In the genomic region with DNA sequence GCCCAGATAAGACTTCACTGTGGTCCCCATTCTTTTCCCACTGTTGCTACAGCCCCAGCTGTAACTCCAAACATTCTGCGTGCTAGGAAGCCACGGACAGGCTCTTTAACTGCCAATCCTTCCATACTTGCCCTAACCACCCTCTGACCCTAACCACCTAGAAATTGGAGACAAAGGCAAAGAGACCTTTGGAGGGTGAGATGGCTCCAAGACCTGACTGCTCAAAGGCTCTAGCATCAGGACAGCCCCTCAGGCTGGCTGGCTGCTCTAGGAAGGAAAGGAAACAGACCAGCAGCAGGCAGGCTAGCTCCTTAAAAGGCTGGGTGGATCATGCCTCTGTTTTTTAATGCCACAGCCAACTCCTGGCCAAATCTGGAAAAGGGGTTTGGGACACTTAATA, we compare ENCODE assay signal across 9 mouse cellular contexts. TPM values are rescaled to one million over a fixed set of nuclear protein-coding genes. Genes with fewer than 3 reads are reported as not detected.
DNase-seq lines count a peak whose midpoint lies in the region; ATAC-seq and TF ChIP-seq lines count a peak whose summit lies in the region.
"Had no signal": no experiment of that assay in that cellular context is flagged by ENCODE, and none has a peak within 500 bp of the region (broad histone marks: within the 10 kb centered on the region; RNA-seq: fewer than 3 reads in every experiment).

No protein-coding gene starts in this region.

- TF ChIP-seq CTCF in forebrain, postnatal 0 days (IDR thresholded peaks at IDR 0.05; ENCODE audit: low read depth): no peak
- no peak for TF ChIP-seq CTCF in layer of hippocampus, adult 2 months (conservative IDR thresholded peaks at IDR 0.05)
- no peak for TF ChIP-seq CTCF in bone marrow, adult 2 months (IDR thresholded peaks at IDR 0.05; ENCODE audit: control insufficient read depth, insufficient read depth, low read length)
- no peak for TF ChIP-seq CTCF in liver, postnatal 0 days (IDR thresholded peaks at IDR 0.05; ENCODE audit: low read depth)

- H3K9me3 ChIP-seq in forebrain, postnatal 0 days (ENCODE audit: low read length): no peaks in the 10 kb centered on the region
- no peaks in the 10 kb centered on the region for H3K9me3 ChIP-seq in forebrain, embryonic 16.5 days (ENCODE audit: control insufficient read depth, low read length)
- no peaks in the 10 kb centered on the region for H3K9me3 ChIP-seq in liver, postnatal 0 days (ENCODE audit: low read length)

- H3K9ac ChIP-seq in forebrain, postnatal 0 days: no peak overlapping the region
- no peak overlapping the region for H3K9ac ChIP-seq in forebrain, embryonic 16.5 days (replicated peaks; ENCODE audit: low read depth, low read length)
- peak overlapping the region; percentile 49 for H3K9ac ChIP-seq in liver, postnatal 0 days (replicated peaks)

- no peak for ATAC-seq in forebrain, postnatal 0 days
- ATAC-seq in forebrain, embryonic 16.5 days: no peak
- ATAC-seq in liver, postnatal 0 days: no peak

- TF ChIP-seq POLR2A in bone marrow, adult 2 months (IDR thresholded peaks at IDR 0.05; ENCODE audit: borderline replicate concordance, control insufficient read depth, low read depth, low read length): no peak

- H3K4me3 ChIP-seq in forebrain, postnatal 0 days (ENCODE audit: low read depth, low read length): no peak overlapping the region
- no peak overlapping the region for H3K4me3 ChIP-seq in forebrain, embryonic 16.5 days (replicated peaks; ENCODE audit: low read length)
- peak overlapping the region; percentile 8; the same call in 1 of the 2 replicates for H3K4me3 ChIP-seq in layer of hippocampus, adult 2 months
- peak overlapping the region; percentile 1 for H3K4me3 ChIP-seq in bone marrow, adult 2 months (replicated peaks; ENCODE audit: control insufficient read depth, low read depth, low read length)
- H3K4me3 ChIP-seq in liver, postnatal 0 days (ENCODE audit: low read depth, low read length): peak overlapping the region; percentile 24

- 0 out of 2 replicates have a peak overlapping the region, but pooled peaks have one; percentile 21 for H3K27ac ChIP-seq in forebrain, postnatal 0 days (ENCODE audit: low read depth, low read length)
- H3K27ac ChIP-seq in forebrain, embryonic 16.5 days (ENCODE audit: low read length): no peak overlapping the region
- peak overlapping the region; percentile 70 for H3K27ac ChIP-seq in layer of hippocampus, adult 2 months
- H3K27ac ChIP-seq in bone marrow, adult 2 months (ENCODE audit: control insufficient read depth, insufficient read depth, low read depth, low read length, poor library complexity): peak overlapping the region; percentile 95
- peak overlapping the region; percentile 92 for H3K27ac ChIP-seq in liver, postnatal 0 days (ENCODE audit: low read depth)

- no peak overlapping the region for H3K4me2 ChIP-seq in forebrain, postnatal 0 days (ENCODE audit: low read depth)
- no peak overlapping the region for H3K4me2 ChIP-seq in forebrain, embryonic 16.5 days (ENCODE audit: low read length)
- peak overlapping the region; percentile 88 for H3K4me2 ChIP-seq in liver, postnatal 0 days (ENCODE audit: low read depth, low read length)

- H3K36me3 ChIP-seq in forebrain, postnatal 0 days (ENCODE audit: insufficient read depth): peaks cover 15% of the 10 kb centered on the region
- H3K36me3 ChIP-seq in forebrain, embryonic 16.5 days (ENCODE audit: control insufficient read depth, insufficient read depth): no peaks in the 10 kb centered on the region
- H3K36me3 ChIP-seq in liver, postnatal 0 days (replicated peaks; ENCODE audit: insufficient read depth, low read length): peaks cover 12% of the 10 kb centered on the region

- no peak for DNase-seq in forebrain, postnatal 0 days
- no peak for DNase-seq in layer of hippocampus, adult 2 months (ENCODE audit: low spot score in 2 of 2)
- no peak for DNase-seq in layer of hippocampus, adult 9-11 months
- no peak for DNase-seq in liver, postnatal 0 days
- DNase-seq in gastrocnemius, postnatal 4 days (ENCODE audit: low spot score in 2 of 2): no peak
- no peak for DNase-seq in adrenal gland, adult 18-20 months (ENCODE audit: low spot score in 2 of 2)

- TF ChIP-seq EP300 in liver, postnatal 0 days (IDR thresholded peaks at IDR 0.05; ENCODE audit: low read depth): no peak

- H3K4me1 ChIP-seq in forebrain, postnatal 0 days (ENCODE audit: insufficient read depth): peaks cover 10% of the 10 kb centered on the region
- peaks cover 26% of the 10 kb centered on the region for H3K4me1 ChIP-seq in forebrain, embryonic 16.5 days (replicated peaks; ENCODE audit: control insufficient read depth, insufficient read depth, low read length)
- H3K4me1 ChIP-seq in bone marrow, adult 2 months (ENCODE audit: control insufficient read depth, insufficient read depth, low read length): peaks cover 14% of the 10 kb centered on the region
- H3K4me1 ChIP-seq in liver, postnatal 0 days (ENCODE audit: insufficient read depth): peaks cover 66% of the 10 kb centered on the region

- 90% methylated on average over 2 of the region's 2 CpGs for WGBS in forebrain, postnatal 0 days
- 94% methylated on average over 2 of the region's 2 CpGs for WGBS in forebrain, embryonic 16.5 days
- 2% methylated on average over 2 of the region's 2 CpGs for WGBS in bone marrow, adult 2 months
- 36% methylated on average over 2 of the region's 2 CpGs for WGBS in liver, postnatal 0 days (ENCODE audit: insufficient replicate concordance)

- no peaks in the 10 kb centered on the region for H3K27me3 ChIP-seq in forebrain, postnatal 0 days (ENCODE audit: insufficient read depth, low read length)
- H3K27me3 ChIP-seq in forebrain, embryonic 16.5 days (replicated peaks; ENCODE audit: control insufficient read depth, insufficient read depth, low read length): no peaks in the 10 kb centered on the region
- no peaks in the 10 kb centered on the region for H3K27me3 ChIP-seq in liver, postnatal 0 days (ENCODE audit: insufficient read depth, low read length)

RNA-seq across cellular contexts. Expression of a gene that starts 4.6 kb away (rescaled TPM):
- 89.3 and 99.1 TPM in 2 replicates for total RNA-seq in forebrain, postnatal 0 days (2014; rRNA removed)
- polyA plus RNA-seq in forebrain, postnatal 0 days (2015; fragmentation: Nextera tagmentation; extraction: Ambion mirVana): 5.1 and 8.3 TPM in 2 replicates
- polyA plus RNA-seq in forebrain, embryonic 16.5 days (2015; fragmentation: Nextera tagmentation; extraction: Ambion mirVana): 7.6 and 7.8 TPM in 2 replicates
- 100 to 1,000 TPM; 133 to 134 TPM for total RNA-seq in layer of hippocampus, adult 2 months (2021)
- polyA plus RNA-seq in bone marrow, adult 2 months (2011; ENCODE audit: insufficient read depth, insufficient read length, low replicate concordance, missing spikeins): 53.3 and 89.0 TPM in 2 replicates
- polyA plus RNA-seq in liver, postnatal 0 days (2015; fragmentation: Nextera tagmentation; extraction: Ambion mirVana): 3.8 and 4.5 TPM in 2 replicates
- 10 to 100 TPM; 72.0 to 76.5 TPM for total RNA-seq in gastrocnemius, postnatal 4 days (2021)
- total RNA-seq in adrenal gland, adult 18-20 months (2021): 10 to 100 TPM; 79.2 to 98.8 TPM

RNA-seq across cellular contexts. Expression of a gene that starts 23.0 kb away (rescaled TPM):
- 10.8 and 11.8 TPM in 2 replicates for total RNA-seq in forebrain, postnatal 0 days (2014; rRNA removed)
- polyA plus RNA-seq in forebrain, postnatal 0 days (2015; fragmentation: Nextera tagmentation; extraction: Ambion mirVana): 0.64 and 0.70 TPM in 2 replicates
- polyA plus RNA-seq in forebrain, embryonic 16.5 days (2015; fragmentation: Nextera tagmentation; extraction: Ambion mirVana): 2.0 and 2.9 TPM in 2 replicates
- 10 to 100 TPM; 17.8 to 21.8 TPM for total RNA-seq in layer of hippocampus, adult 2 months (2021)
- polyA plus RNA-seq in bone marrow, adult 2 months (2011; ENCODE audit: insufficient read depth, insufficient read length, low replicate concordance, missing spikeins): 36.2 and 42.5 TPM in 2 replicates
- polyA plus RNA-seq in liver, postnatal 0 days (2015; fragmentation: Nextera tagmentation; extraction: Ambion mirVana): 31.8 and 35.4 TPM in 2 replicates
- 1 to 10 TPM; 7.0 to 7.8 TPM for total RNA-seq in gastrocnemius, postnatal 4 days (2021)
- total RNA-seq in adrenal gland, adult 18-20 months (2021): 1 to 10 TPM; 7.4 to 9.6 TPM

RNA-seq across cellular contexts. Expression of a gene that starts 30.6 kb away (rescaled TPM):
- total RNA-seq in forebrain, postnatal 0 days (2014; rRNA removed): 188 and 219 TPM in 2 replicates
- polyA plus RNA-seq in forebrain, postnatal 0 days (2015; fragmentation: Nextera tagmentation; extraction: Ambion mirVana): 206 and 214 TPM in 2 replicates
- 136 and 156 TPM in 2 replicates for polyA plus RNA-seq in forebrain, embryonic 16.5 days (2015; fragmentation: Nextera tagmentation; extraction: Ambion mirVana)
- 10 to 100 TPM; 82.1 to 92.1 TPM for total RNA-seq in layer of hippocampus, adult 2 months (2021)
- 11.7 and 19.8 TPM in 2 replicates for polyA plus RNA-seq in bone marrow, adult 2 months (2011; ENCODE audit: insufficient read depth, insufficient read length, low replicate concordance, missing spikeins)
- polyA plus RNA-seq in liver, postnatal 0 days (2015; fragmentation: Nextera tagmentation; extraction: Ambion mirVana): 27.6 and 33.1 TPM in 2 replicates
- 10 to 100 TPM; 25.7 to 27.8 TPM for total RNA-seq in gastrocnemius, postnatal 4 days (2021)
- 10 to 100 TPM; 47.8 TPM for total RNA-seq in adrenal gland, adult 18-20 months (2021)

RNA-seq across cellular contexts. Expression of a gene that starts 36.2 kb away (rescaled TPM):
- 188 and 205 TPM in 2 replicates for total RNA-seq in forebrain, postnatal 0 days (2014; rRNA removed)
- polyA plus RNA-seq in forebrain, postnatal 0 days (2015; fragmentation: Nextera tagmentation; extraction: Ambion mirVana): 4.6 and 6.2 TPM in 2 replicates
- 5.9 and 7.9 TPM in 2 replicates for polyA plus RNA-seq in forebrain, embryonic 16.5 days (2015; fragmentation: Nextera tagmentation; extraction: Ambion mirVana)
- 100 to 1,000 TPM; 334 to 355 TPM for total RNA-seq in layer of hippocampus, adult 2 months (2021)
- polyA plus RNA-seq in bone marrow, adult 2 months (2011; ENCODE audit: insufficient read depth, insufficient read length, low replicate concordance, missing spikeins): 3.7 TPM in 1 of 2 replicates, not detected in the other
- not detected in 2 replicates for polyA plus RNA-seq in liver, postnatal 0 days (2015; fragmentation: Nextera tagmentation; extraction: Ambion mirVana)
- total RNA-seq in gastrocnemius, postnatal 4 days (2021): 1 to 10 TPM; 6.7 to 7.3 TPM
- 1 to 10 TPM; 4.0 to 5.3 TPM for total RNA-seq in adrenal gland, adult 18-20 months (2021)
- total RNA-seq: neutrophil, adult 5-6 weeks had no signal

RNA-seq across cellular contexts. Expression of a gene that starts 50.4 kb away (rescaled TPM):
- total RNA-seq in forebrain, postnatal 0 days (2014; rRNA removed): 0.54 and 2.9 TPM in 2 replicates
- polyA plus RNA-seq in forebrain, postnatal 0 days (2015; fragmentation: Nextera tagmentation; extraction: Ambion mirVana): 1.0 and 1.1 TPM in 2 replicates
- 0.63 and 0.70 TPM in 2 replicates for polyA plus RNA-seq in forebrain, embryonic 16.5 days (2015; fragmentation: Nextera tagmentation; extraction: Ambion mirVana)
- total RNA-seq in layer of hippocampus, adult 2 months (2021): under 1 TPM; 0.18 to 0.22 TPM
- polyA plus RNA-seq in bone marrow, adult 2 months (2011; ENCODE audit: insufficient read depth, insufficient read length, low replicate concordance, missing spikeins): not detected in 2 replicates
- polyA plus RNA-seq in liver, postnatal 0 days (2015; fragmentation: Nextera tagmentation; extraction: Ambion mirVana): not detected in 2 replicates
- total RNA-seq in gastrocnemius, postnatal 4 days (2021): not detected
- not detected for total RNA-seq in adrenal gland, adult 18-20 months (2021)
- total RNA-seq: neutrophil, adult 5-6 weeks had no signal

Comparison
In these comparisons a context has a peak if more than half of its experiments do, and no peak if none do; other contexts are left out.
1. H3K4me3 ChIP-seq: peak in layer of hippocampus, adult 2 months (single experiment), bone marrow, adult 2 months (single experiment) and liver, postnatal 0 days (single experiment); none in forebrain, postnatal 0 days (single experiment) and forebrain, embryonic 16.5 days (single experiment).